Mouse (Mus musculus) B cell, adult 62 days (primary cell): ENCODE results near the gene Ndufs4. TPM values are rescaled to one million over a fixed set of nuclear protein-coding genes. Genes with fewer than 3 reads are reported as not detected.

ENCODE experiments used
- total RNA-seq: library from RNA; stranded (reverse); gene quantifications from 4 replicates; pipeline ENCODE4 v1.2.4, GENCODE M21; 2023

Ndufs4 gene
- total RNA-seq = 49.1 to 53.9 TPM (median 51.9 TPM) in 4 replicates

DNA sequence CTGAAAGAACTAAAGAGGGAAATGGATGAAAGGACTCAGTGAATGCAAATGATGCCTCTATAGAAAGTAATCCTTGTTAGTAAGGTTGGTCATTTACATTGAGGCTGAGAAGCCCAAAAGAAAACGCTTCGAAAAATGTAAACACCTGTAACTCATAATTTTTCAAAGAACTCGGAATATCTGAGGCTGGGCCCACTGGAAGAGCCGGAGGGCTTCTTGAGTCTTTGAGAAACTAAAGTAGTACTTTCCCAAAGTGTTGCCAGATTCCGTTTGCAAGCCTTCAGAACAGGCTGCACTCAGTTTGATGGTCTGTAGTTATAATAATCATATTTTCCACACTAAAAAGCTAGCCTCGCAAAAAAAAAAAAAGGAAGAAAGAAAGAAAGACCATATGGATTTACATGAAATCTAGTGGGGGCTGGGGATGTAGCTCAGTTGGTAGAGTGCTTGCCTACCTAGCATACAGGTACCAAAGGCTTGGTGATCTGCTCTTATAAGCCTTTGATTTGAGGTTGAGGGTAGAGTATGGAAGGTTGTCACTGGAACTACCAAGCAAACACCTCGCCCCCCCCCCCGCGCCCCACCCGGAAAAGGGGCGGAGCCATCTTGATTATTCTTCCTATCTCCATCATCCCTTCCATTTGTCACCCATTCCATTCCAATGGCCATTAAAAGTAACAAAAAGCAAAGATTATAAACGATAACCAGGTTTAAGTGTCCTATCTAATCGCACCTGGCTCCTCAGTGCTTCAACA, at the start of gene Ndufs4:
Gene Ndufs4, minus strand, starts transcription at position 48 of the 755 bp plus-strand sequence.

Other genes with a start within 250 kb of the Ndufs4 start
- gene Fst, start 70.7 kb upstream of the Ndufs4 start, total RNA-seq = not detected in 4 replicates